Mouse (Mus musculus) midbrain, embryonic 10.5 days (tissue): ENCODE results near the gene Otud3. TPM values are rescaled to one million over a fixed set of nuclear protein-coding genes. Genes with fewer than 3 reads are reported as not detected.

ENCODE experiments used
- DNase-seq: peaks from one replicate; pipeline ENCODE4 v3.0.0-alpha.2; 2017; ENCODE audit warnings: low spot score
- H3K27ac ChIP-seq: fragments of 300-500 bp; sonication (generic); replicated peaks from 2 replicates; pipeline ENCODE4 v1.5.1; 2016; ENCODE audit warnings: mild to moderate bottlenecking
- H3K27me3 ChIP-seq: fragments of 300-500 bp; sonication (generic); 2 replicates; pipeline ENCODE4 v1.6.1; 2016; ENCODE audit warnings: low read depth, mild to moderate bottlenecking; ENCODE audit not compliant: poor library complexity, severe bottlenecking
- H3K36me3 ChIP-seq: fragments of 300-500 bp; sonication (generic); 2 replicates; pipeline ENCODE4 v1.6.1; 2016; ENCODE audit warnings: mild to moderate bottlenecking, moderate library complexity
- H3K4me1 ChIP-seq: fragments of 300-500 bp; sonication (generic); 2 replicates; pipeline ENCODE4 v1.6.1; 2016
- H3K4me3 ChIP-seq: fragments of 300-500 bp; sonication (generic); 2 replicates; pipeline ENCODE4 v1.5.1; 2016; ENCODE audit warnings: mild to moderate bottlenecking, moderate library complexity
- H3K9me3 ChIP-seq: fragments of 300-500 bp; sonication (generic); replicated peaks from 2 replicates; pipeline ENCODE4 v1.6.1; 2016; ENCODE audit warnings: mild to moderate bottlenecking
- WGBS: fragments of 180-500 bp; shearing (Covaris S2); methylation state at CpG from one replicate; pipeline ENCODE4 v1.1.7; 2016; 5-methylcytosine and 5-hydroxymethylcytosine counted together
- polyA plus RNA-seq: library from polyadenylated mRNA; unstranded; fragments of >200 nt; fragmentation: Nextera tagmentation; extraction: Ambion mirVana; gene quantifications from 2 replicates; pipeline ENCODE4 v1.2.1, GENCODE M21; 2016

Gene Otud3
- polyA plus RNA-seq, 1 experiment from 2014 or later: 3.0 TPM

DNA sequence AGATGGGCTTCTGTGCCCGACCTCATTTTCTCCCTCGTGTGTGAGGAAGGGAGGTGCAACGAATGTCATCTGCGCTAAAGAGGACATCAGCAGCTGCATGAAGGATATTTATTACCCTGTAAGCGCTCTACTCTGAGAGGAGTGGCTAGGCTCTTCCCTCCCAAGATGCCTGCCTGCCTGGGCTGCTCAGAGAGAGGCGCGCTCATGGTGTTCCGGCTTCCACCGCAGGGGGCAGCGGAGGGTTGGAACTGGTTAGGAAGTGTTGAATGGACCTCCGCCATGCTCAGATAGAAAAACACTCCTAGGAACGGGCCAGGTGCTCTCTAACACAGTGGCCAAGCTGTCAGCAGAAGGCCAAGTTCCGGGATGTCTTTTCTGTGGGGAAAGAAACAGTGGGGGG, 54.0 kb downstream of the Otud3 start:
- Histone ChIP-seq H3K27ac (peak overlapping the region; percentile 70), H3K27me3 (no peaks in the 10 kb centered on the region), H3K9me3 (no peaks in the 10 kb centered on the region), H3K4me1 (peaks cover 11% of the 10 kb centered on the region), H3K36me3 (no peaks in the 10 kb centered on the region), H3K4me3 (peak overlapping the region; percentile 52)
- DNase-seq: peak; percentile 87
- 8% methylated on average over 13 of the region's 13 CpGs for WGBS

DNA sequence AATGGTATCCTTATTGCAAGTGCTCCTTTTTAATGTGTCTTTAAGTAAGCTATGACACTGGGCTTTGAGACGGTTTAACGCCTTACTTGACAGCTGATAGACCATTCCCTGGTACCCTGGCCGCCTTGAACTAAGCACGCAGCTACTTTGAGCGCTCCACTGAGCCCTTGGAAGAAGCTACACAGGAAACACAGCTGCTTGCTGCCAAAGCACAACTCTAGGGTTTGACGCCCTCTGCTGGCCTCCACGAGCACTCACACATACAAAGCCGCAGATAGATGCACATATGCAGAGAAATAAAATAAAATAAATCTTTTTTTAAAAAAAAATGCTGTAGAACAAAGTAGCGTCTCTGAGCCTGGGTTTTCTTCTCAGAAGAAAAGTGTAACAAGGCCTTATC, 54.5 kb downstream of the Otud3 start:
- Histone ChIP-seq H3K27ac (peak overlapping the region; percentile 70), H3K4me3 (peak overlapping the region; percentile 52), H3K9me3 (no peaks in the 10 kb centered on the region), H3K27me3 (no peaks in the 10 kb centered on the region), H3K36me3 (no peaks in the 10 kb centered on the region), H3K4me1 (peaks cover 11% of the 10 kb centered on the region)
- DNase-seq: peak; percentile 58
- 16% methylated on average over 9 of the region's 9 CpGs for WGBS

DNA sequence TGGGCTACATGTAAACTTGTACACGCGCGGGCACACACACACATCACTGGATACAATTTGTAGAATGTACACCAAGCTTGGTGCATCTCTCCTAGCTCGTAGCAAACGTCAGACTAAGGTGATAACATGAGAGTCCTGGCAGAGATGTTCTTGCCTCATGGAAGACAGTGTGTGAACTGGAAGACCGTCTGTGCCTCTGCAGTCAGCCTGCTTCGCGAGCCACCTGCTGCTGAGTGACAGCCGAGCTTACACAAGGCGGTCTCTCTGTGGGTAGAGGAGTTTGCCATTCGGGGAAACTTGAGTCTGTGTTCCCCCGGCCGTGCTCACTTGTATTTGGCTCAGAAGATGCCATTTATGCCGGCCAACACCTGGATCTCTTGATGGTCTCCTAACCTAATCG, 55.3 kb downstream of the Otud3 start:
- DNase-seq: no peak
- 91% methylated on average over 15 of the region's 15 CpGs for WGBS
- peaks cover 11% of the 10 kb centered on the region for H3K4me1 ChIP-seq
- no peak overlapping the region for H3K27ac ChIP-seq
- no peak overlapping the region for H3K4me3 ChIP-seq
- no peaks in the 10 kb centered on the region for H3K9me3 ChIP-seq
- H3K36me3 ChIP-seq: no peaks in the 10 kb centered on the region
- no peaks in the 10 kb centered on the region for H3K27me3 ChIP-seq

DNA sequence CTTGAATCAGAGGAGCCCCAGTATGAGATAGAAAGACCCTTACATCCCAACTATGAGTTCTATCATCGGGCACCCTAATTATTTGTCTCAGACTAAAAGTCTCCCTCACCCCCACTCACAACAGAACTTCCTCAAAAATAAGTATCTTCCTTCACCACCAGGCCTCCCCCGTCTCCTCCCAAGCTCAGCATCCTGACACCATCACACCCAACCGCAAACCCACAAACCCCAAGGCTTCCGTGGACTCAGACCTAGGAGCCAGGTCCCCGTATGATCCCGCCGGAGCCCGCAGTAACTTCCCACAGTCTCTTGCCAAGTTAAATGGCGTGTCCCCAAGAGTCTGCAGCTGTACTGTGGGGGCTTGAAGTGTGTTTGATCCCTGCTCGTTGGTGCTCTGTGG, 56.2 kb downstream of the Otud3 start:
- DNase-seq: no peak
- Histone ChIP-seq H3K9me3 (no peaks in the 10 kb centered on the region), H3K4me3 (no peak overlapping the region), H3K36me3 (no peaks in the 10 kb centered on the region), H3K27ac (no peak overlapping the region), H3K4me1 (peaks cover 11% of the 10 kb centered on the region), H3K27me3 (no peaks in the 10 kb centered on the region)
- WGBS: 90% methylated on average over 10 of the region's 10 CpGs

DNA sequence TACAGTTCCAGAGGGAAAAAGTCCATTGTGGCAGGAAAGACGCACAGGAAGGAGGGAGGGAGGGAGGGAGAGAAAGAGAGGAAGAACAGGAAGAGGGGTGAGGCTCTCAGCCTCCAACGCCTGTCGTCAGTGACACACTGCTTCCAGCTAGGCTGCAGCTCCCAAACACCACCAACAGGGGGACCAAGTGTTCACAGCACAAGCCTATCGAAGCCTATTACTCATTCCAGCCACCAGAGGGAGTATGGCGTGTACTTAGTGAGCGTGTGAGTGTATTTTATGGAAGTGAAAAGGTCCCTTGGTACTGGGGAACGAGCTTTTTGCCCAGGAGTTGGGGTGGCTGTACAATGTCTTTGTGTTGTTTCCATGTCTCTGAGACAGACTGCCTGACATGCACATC, 57.3 kb downstream of the Otud3 start:
- no peaks in the 10 kb centered on the region for H3K36me3 ChIP-seq
- H3K9me3 ChIP-seq: no peaks in the 10 kb centered on the region
- H3K4me1 ChIP-seq: peaks cover 11% of the 10 kb centered on the region
- peak; percentile 67 for DNase-seq
- no peak overlapping the region for H3K4me3 ChIP-seq
- no peak overlapping the region for H3K27ac ChIP-seq
- no peaks in the 10 kb centered on the region for H3K27me3 ChIP-seq
- WGBS: 30% methylated on average over 7 of the region's 7 CpGs

DNA sequence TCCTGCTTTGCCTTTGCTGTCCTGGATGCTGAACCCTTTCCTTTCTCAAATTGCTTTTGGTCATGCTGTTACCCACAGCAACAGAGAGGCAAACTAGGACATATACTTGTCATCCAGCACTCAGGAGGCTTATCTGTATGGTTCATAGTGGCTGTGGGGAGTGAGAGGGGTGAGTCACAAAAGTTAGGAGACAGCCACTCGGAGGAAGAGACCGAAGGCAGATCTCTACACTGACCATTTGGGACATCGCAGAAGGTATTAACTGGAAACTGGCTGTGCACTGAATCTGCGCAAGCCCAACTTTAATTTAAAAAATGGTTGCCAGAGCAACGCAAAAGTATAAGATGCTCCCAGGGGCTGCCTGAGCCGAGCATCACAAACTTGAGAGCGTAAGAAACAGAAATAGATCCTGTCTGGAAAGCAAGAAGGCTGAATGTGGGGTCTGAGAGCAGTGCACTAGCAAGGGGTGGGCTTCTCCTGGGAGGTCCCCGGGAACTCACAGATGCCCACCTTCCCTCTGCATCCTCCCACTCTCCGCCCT, 58.6 kb downstream of the Otud3 start:
- Histone ChIP-seq H3K9me3 (no peaks in the 10 kb centered on the region), H3K27ac (no peak overlapping the region), H3K36me3 (no peaks in the 10 kb centered on the region), H3K4me1 (peaks cover 11% of the 10 kb centered on the region), H3K27me3 (no peaks in the 10 kb centered on the region), H3K4me3 (no peak overlapping the region)
- WGBS: 91% methylated on average over 9 of the region's 9 CpGs
- no peak for DNase-seq

DNA sequence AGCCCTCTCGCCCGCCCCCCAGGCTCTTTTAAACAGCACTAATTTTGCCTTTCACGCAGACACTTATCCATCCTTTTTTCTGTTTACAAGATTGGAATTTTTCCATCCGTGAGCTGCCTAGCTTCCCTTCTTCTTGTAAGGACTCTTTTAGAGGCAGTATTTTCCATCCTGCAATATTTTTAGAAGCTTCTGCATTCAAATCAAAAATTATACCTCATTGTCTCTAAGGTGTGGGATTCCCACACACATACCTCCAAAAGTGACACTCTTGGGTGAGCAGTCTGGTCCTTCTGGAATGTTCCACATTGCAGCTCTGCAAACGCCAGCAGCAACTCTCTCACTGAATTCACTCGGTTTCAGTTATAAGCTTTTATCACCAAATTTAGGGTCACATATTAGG, 60.8 kb downstream of the Otud3 start:
- Histone ChIP-seq H3K27me3 (no peaks in the 10 kb centered on the region), H3K9me3 (no peaks in the 10 kb centered on the region), H3K36me3 (no peaks in the 10 kb centered on the region), H3K27ac (no peak overlapping the region), H3K4me3 (no peak overlapping the region), H3K4me1 (no peaks in the 10 kb centered on the region)
- no peak for DNase-seq
- 70% methylated on average over 6 of the region's 6 CpGs for WGBS

DNA sequence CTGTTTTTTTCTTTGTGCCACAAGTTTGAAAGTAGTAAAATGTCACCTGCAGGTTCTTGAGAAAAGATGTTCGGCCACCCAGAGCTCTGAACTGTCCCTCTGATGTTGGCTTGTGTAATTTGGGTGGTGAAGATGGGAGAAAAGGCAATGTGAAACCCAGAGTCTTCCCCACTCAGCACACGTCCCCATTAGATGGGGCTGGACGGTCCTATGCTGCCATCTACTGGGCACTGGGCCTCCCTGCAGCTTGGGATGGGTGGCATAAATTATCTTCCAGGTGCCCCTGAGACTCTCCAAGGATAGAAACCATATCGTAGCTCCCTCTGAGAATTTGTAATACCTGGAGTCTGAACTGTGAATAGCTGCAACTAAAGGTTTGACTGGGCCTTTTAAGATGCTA, 62.3 kb downstream of the Otud3 start:
- peak; percentile 74 for DNase-seq
- Histone ChIP-seq H3K27ac (no peak overlapping the region), H3K4me3 (no peak overlapping the region), H3K27me3 (no peaks in the 10 kb centered on the region), H3K36me3 (no peaks in the 10 kb centered on the region), H3K4me1 (no peaks in the 10 kb centered on the region), H3K9me3 (no peaks in the 10 kb centered on the region)
- WGBS: 13% methylated on average over 4 of the region's 4 CpGs

Other genes with a start within 250 kb of the Otud3 start
- gene Pla2g2c, start 189.2 kb downstream of the Otud3 start, polyA plus RNA-seq: 0.62 and 0.70 TPM in 2 replicates
- 1.8 and 2.1 TPM in 2 replicates for gene Ubxn10, start 176.8 kb downstream of the Otud3 start, polyA plus RNA-seq
- 0.47 and 0.62 TPM in 2 replicates for gene Pla2g2f, start 156.3 kb downstream of the Otud3 start, polyA plus RNA-seq
- 0.56 and 0.78 TPM in 2 replicates for gene Pla2g2d, start 138.2 kb downstream of the Otud3 start, polyA plus RNA-seq
- 0.22 and 0.37 TPM in 2 replicates for gene Pla2g5, start 50.5 kb downstream of the Otud3 start, polyA plus RNA-seq
- gene Gm13030, start 40.0 kb downstream of the Otud3 start, polyA plus RNA-seq: not detected in 2 replicates
- not detected in 2 replicates for gene Pla2g2e, start 36.0 kb downstream of the Otud3 start, polyA plus RNA-seq
- not detected in 2 replicates for gene Rnf186, start 53.2 kb upstream of the Otud3 start, polyA plus RNA-seq
- gene Tmco4, start 58.9 kb upstream of the Otud3 start, polyA plus RNA-seq: 0.87 and 0.98 TPM in 2 replicates
- gene Htr6, start 161.6 kb upstream of the Otud3 start, polyA plus RNA-seq: not detected in 2 replicates
- 8.7 and 14.8 TPM in 2 replicates for gene Nbl1, start 179.0 kb upstream of the Otud3 start, polyA plus RNA-seq
- gene Minos1, start 217.2 kb upstream of the Otud3 start, polyA plus RNA-seq: 359 and 362 TPM in 2 replicates